Mouse (Mus musculus) megakaryocyte, embryonic 14.5 days (primary cell): ENCODE measurements at regions not wholly inside any gene's neighbourhood (a gene's known extent, or its start where the extent isn't known, plus 50 kb on each side); places are given as distances from the start of the nearest gene placed in this dataset.

Source experiments
- FLI1 ChIP-seq: IDR thresholded peaks from 2 replicates; pipeline ENCODE4 v1.6.1; 2012; ENCODE audit warnings: low read length, inconsistent platforms, mixed read lengths
- GATA1 ChIP-seq: IDR thresholded peaks from 3 replicates; pipeline ENCODE4 v1.6.1; 2012; ENCODE audit warnings: mixed read lengths, low read length, inconsistent platforms, borderline replicate concordance

DNA sequence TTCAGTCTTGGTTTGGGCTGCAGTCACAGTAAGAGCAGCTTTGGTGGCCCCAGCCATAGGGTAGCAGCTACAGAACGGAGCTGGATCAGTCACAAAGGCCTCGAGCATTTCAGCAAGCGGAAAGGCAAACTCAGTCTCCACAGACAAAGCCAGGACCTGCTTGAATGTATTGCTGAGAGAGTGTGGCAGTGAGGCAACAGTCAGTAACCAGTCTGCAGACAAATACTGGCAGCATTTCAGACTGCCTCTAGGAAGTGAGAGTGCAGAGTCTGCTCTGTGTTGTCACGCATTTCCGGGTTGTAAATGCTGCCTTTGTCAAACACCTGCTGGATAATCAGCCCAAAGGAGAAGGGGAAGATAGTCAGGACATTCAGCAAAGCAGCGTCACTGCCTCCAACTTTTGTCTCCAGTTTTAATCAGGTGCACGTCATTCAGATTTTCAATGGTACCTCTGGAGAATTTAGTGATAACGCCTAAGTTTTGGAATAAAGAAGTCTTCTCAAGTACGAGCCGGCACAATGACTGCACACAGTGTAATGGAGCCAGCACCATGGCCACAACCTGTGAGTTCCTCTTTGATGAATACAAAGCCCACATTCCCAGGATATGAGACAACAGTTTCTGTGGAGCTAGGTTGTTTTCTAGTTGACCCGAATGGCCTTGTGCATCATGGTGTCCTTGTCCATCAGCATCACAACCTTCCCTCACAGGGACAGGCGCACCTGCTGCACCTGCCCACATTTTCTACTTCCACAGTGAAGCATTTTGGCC, 224.3 kb upstream of the Tmem161b start:
- no peak for TF ChIP-seq GATA1
- no peak for TF ChIP-seq FLI1
